Mouse (Mus musculus): ENCODE results near the gene Cby1. TPM values are rescaled to one million over a fixed set of nuclear protein-coding genes. Genes with fewer than 3 reads are reported as not detected.

The Cby1 gene
- polyA plus RNA-seq, 1 experiment: 122 TPM

GRCm38 (mm10) chr15:79645483-79645882 is 13.5 kb upstream of the Cby1 start:
- peaks cover 14% of the 10 kb centered on the region for H3K36me3 ChIP-seq (replicated peaks; ENCODE audit: low read length)
- TF ChIP-seq GATA1 (IDR thresholded peaks at IDR 0.05; ENCODE audit: borderline replicate concordance, low read length) (no peak), FLI1 (IDR thresholded peaks at IDR 0.05; ENCODE audit: low read length) (no peak)
- H3K27me3 ChIP-seq (replicated peaks): peaks cover 19% of the 10 kb centered on the region

GRCm38 (mm10) chr15:79648130-79648529 is 10.9 kb upstream of the Cby1 start:
- Histone ChIP-seq H3K27me3 (replicated peaks) (peaks cover 16% of the 10 kb centered on the region), H3K4me3 (replicated peaks) (peak overlapping the region; percentile 53), H3K9me3 (no peaks in the 10 kb centered on the region), H3K36me3 (replicated peaks; ENCODE audit: low read length) (peaks cover 2% of the 10 kb centered on the region), H3K4me1 (peaks cover 32% of the 10 kb centered on the region)
- no peak for TF ChIP-seq FLI1 (IDR thresholded peaks at IDR 0.05; ENCODE audit: low read length)
- TF ChIP-seq GATA1 (IDR thresholded peaks at IDR 0.05; ENCODE audit: borderline replicate concordance, low read length): no peak

More at GRCm38 (mm10) chr15:79645483-79645882, 13.5 kb upstream of the Cby1 start:
- peaks cover 55% of the 10 kb centered on the region for H3K4me1 ChIP-seq
- H3K4me3 ChIP-seq (replicated peaks): no peak overlapping the region
- H3K9me3 ChIP-seq: no peaks in the 10 kb centered on the region

GRCm38 (mm10) chr15:79650569-79650968 is 8.4 kb upstream of the Cby1 start:
- Histone ChIP-seq H3K9me3 (no peaks in the 10 kb centered on the region), H3K4me1 (peaks cover 36% of the 10 kb centered on the region), H3K4me3 (replicated peaks) (no peak overlapping the region), H3K27me3 (replicated peaks) (peaks cover 9% of the 10 kb centered on the region), H3K36me3 (replicated peaks; ENCODE audit: low read length) (peaks cover 2% of the 10 kb centered on the region)
- TF ChIP-seq GATA1 (IDR thresholded peaks at IDR 0.05; ENCODE audit: borderline replicate concordance, low read length) (no peak), FLI1 (IDR thresholded peaks at IDR 0.05; ENCODE audit: low read length) (no peak)

GRCm38 (mm10) chr15:79651481-79651880 is 7.5 kb upstream of the Cby1 start:
- TF ChIP-seq FLI1 (IDR thresholded peaks at IDR 0.05; ENCODE audit: low read length): no peak
- no peak for TF ChIP-seq GATA1 (IDR thresholded peaks at IDR 0.05; ENCODE audit: borderline replicate concordance, low read length)
- H3K4me1 ChIP-seq: peaks cover 40% of the 10 kb centered on the region
- H3K9me3 ChIP-seq: no peaks in the 10 kb centered on the region
- H3K36me3 ChIP-seq (replicated peaks; ENCODE audit: low read length): peaks cover 7% of the 10 kb centered on the region
- H3K4me3 ChIP-seq (replicated peaks): no peak overlapping the region
- peaks cover 9% of the 10 kb centered on the region for H3K27me3 ChIP-seq (replicated peaks)

- TF ChIP-seq FLI1 (IDR thresholded peaks at IDR 0.05; ENCODE audit: low read length) (no peak), GATA1 (IDR thresholded peaks at IDR 0.05; ENCODE audit: borderline replicate concordance, low read length) (no peak)
Measured at GRCm38 (mm10) chr15:79656451-79656850, 2.5 kb upstream of the Cby1 start.

GRCm38 (mm10) chr15:79657837-79658530 is 1.0 kb upstream of the Cby1 start:
- Histone ChIP-seq H3K4me1 (peaks cover 51% of the 10 kb centered on the region), H3K36me3 (replicated peaks; ENCODE audit: low read length) (peaks cover 32% of the 10 kb centered on the region)
- TF ChIP-seq FLI1 (IDR thresholded peaks at IDR 0.05; ENCODE audit: low read length) (no peak), GATA1 (IDR thresholded peaks at IDR 0.05; ENCODE audit: borderline replicate concordance, low read length) (no peak)

More at GRCm38 (mm10) chr15:79656451-79656850, 2.5 kb upstream of the Cby1 start:
- peaks cover 16% of the 10 kb centered on the region for H3K36me3 ChIP-seq (replicated peaks; ENCODE audit: low read length)
- peaks cover 3% of the 10 kb centered on the region; the same call in 1 of the 2 replicates for H3K9me3 ChIP-seq
- H3K4me3 ChIP-seq (replicated peaks): peak overlapping the region; percentile 50
- H3K27me3 ChIP-seq (replicated peaks): no peaks in the 10 kb centered on the region
- peaks cover 53% of the 10 kb centered on the region for H3K4me1 ChIP-seq

DNA sequence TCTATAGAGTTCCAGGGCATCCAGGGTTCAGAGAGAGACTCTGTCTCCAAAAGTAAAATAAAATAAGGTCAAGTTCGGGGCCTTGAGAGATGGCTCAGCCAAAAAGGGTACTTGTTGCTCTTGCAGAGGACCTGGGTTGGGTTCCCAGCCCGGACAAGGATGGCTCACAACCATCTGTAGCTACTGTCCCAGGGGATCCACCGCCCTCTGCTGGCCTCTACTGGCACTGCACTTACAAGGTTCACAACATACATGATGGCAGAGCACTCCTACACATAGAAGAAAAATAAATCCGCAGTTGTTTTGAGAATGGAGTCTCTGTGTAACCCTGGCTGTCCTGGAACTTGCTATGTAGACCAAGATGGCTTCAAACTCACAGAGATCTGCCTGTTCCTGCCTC is 2.9 kb downstream of the Cby1 start:
- H3K36me3 ChIP-seq (replicated peaks; ENCODE audit: low read length): peaks cover 53% of the 10 kb centered on the region
- TF ChIP-seq GATA1 (IDR thresholded peaks at IDR 0.05; ENCODE audit: borderline replicate concordance, low read length): no peak
- no peak for TF ChIP-seq FLI1 (IDR thresholded peaks at IDR 0.05; ENCODE audit: low read length)
- H3K4me1 ChIP-seq: peaks cover 46% of the 10 kb centered on the region
- H3K27me3 ChIP-seq (replicated peaks): no peaks in the 10 kb centered on the region
- H3K4me3 ChIP-seq (replicated peaks): no peak overlapping the region
- H3K9me3 ChIP-seq: peaks cover 7% of the 10 kb centered on the region; the same call in 1 of the 2 replicates

More at GRCm38 (mm10) chr15:79657837-79658530, 1.0 kb upstream of the Cby1 start:
- no peaks in the 10 kb centered on the region for H3K27me3 ChIP-seq (replicated peaks)
- peaks cover 7% of the 10 kb centered on the region; the same call in 1 of the 2 replicates for H3K9me3 ChIP-seq
- H3K4me3 ChIP-seq (replicated peaks): peak overlapping the region; percentile 97

DNA sequence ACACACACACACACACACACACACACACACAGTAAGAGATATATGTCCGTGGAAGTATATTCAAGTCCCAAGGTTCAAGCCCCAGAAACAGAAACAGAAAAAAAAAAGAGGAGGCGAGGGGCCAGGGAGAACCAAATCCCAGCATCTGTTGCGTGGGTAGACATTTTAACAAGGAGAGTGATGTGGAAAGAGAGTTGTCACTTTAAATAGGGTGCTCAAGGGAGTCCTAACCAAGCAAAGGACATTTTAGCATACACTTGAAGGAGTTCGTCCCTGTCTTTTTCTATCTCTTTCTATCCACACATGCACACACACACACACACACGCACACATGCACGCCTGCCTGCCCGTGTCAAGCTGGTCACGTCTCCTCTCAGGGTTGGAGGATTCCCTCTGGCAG is 5.7 kb downstream of the Cby1 start:
- no peak for TF ChIP-seq FLI1 (IDR thresholded peaks at IDR 0.05; ENCODE audit: low read length)
- no peak for TF ChIP-seq GATA1 (IDR thresholded peaks at IDR 0.05; ENCODE audit: borderline replicate concordance, low read length)
- peaks cover 51% of the 10 kb centered on the region for H3K4me1 ChIP-seq
- H3K36me3 ChIP-seq (replicated peaks; ENCODE audit: low read length): peaks cover 71% of the 10 kb centered on the region
- H3K9me3 ChIP-seq: peaks cover 7% of the 10 kb centered on the region; the same call in 1 of the 2 replicates
- H3K4me3 ChIP-seq (replicated peaks): no peak overlapping the region
- no peaks in the 10 kb centered on the region for H3K27me3 ChIP-seq (replicated peaks)

DNA sequence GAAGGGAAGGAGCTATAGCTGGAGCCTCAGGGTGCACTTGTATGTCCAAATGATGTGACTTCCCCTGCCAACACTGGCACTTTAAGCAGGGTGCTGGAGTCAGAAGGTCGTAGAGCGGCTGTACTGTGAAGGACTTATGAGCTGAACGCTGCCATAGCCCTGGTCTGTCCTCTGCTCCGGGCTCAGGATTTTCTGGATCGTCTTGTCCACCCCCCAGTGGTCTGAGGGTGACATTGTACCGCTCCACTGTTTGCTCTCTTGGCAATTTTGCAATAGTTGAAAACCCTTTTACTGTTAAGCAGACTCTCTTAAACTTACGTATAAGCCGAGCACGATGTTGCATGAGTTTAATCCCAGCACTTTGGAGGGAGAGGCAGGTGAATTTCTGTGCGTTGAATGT is 10.2 kb downstream of the Cby1 start:
- H3K27me3 ChIP-seq (replicated peaks): no peaks in the 10 kb centered on the region
- H3K36me3 ChIP-seq (replicated peaks; ENCODE audit: low read length): peaks cover 57% of the 10 kb centered on the region
- no peak for TF ChIP-seq GATA1 (IDR thresholded peaks at IDR 0.05; ENCODE audit: borderline replicate concordance, low read length)
- TF ChIP-seq FLI1 (IDR thresholded peaks at IDR 0.05; ENCODE audit: low read length): no peak
- no peak overlapping the region for H3K4me3 ChIP-seq (replicated peaks)
- H3K9me3 ChIP-seq: no peaks in the 10 kb centered on the region
- peaks cover 54% of the 10 kb centered on the region for H3K4me1 ChIP-seq

- H3K4me1 ChIP-seq: peaks cover 42% of the 10 kb centered on the region
- peaks cover 63% of the 10 kb centered on the region for H3K36me3 ChIP-seq (replicated peaks; ENCODE audit: low read length)
- peak within 1 kb of the TSS; percentile 94 for H3K4me3 ChIP-seq (replicated peaks)
- TF ChIP-seq GATA1 (IDR thresholded peaks at IDR 0.05; ENCODE audit: borderline replicate concordance, low read length) (no peak), FLI1 (IDR thresholded peaks at IDR 0.05; ENCODE audit: low read length) (peak; percentile 23; the same call in 1 of the 2 replicates)
- no peaks in the 10 kb centered on the region for H3K9me3 ChIP-seq
- no peaks in the 10 kb centered on the region for H3K27me3 ChIP-seq (replicated peaks)
Measured at GRCm38 (mm10) chr15:79670249-79670971, 11.4 kb downstream of the Cby1 start, which contains the start of gene Tomm22. Gene Tomm22 (plus strand): TSS chr15:79670861.
